Mouse (Mus musculus) liver, postnatal 0 days (tissue): ENCODE results near the gene Suclg2. TPM values are rescaled to one million over a fixed set of nuclear protein-coding genes. Genes with fewer than 3 reads are reported as not detected.

Experiments
- ATAC-seq: fragments of 200-750 bp; cut with Nextera tagmentation; 2 replicates; pipeline ENCODE4 v1.8.0; 2017; ENCODE audit warnings: mild to moderate bottlenecking, moderate library complexity
- DNase-seq: peaks from one replicate; pipeline ENCODE4 v3.0.0-alpha.2; 2016
- H3K27ac ChIP-seq: fragments of 300-500 bp; sonication (generic); 2 replicates; pipeline ENCODE4 v1.5.1; 2014; ENCODE audit warnings: antibody characterized with exemption, moderate library complexity, mild to moderate bottlenecking, low read depth
- H3K27me3 ChIP-seq: fragments of 300-500 bp; sonication (generic); 2 replicates; pipeline ENCODE4 v1.6.1; 2014; ENCODE audit warnings: low read length, control low read depth, mixed read lengths; ENCODE audit not compliant: insufficient read depth
- H3K36me3 ChIP-seq: fragments of 300-500 bp; sonication (generic); replicated peaks from 2 replicates; pipeline ENCODE4 v1.6.1; 2014; ENCODE audit warnings: mild to moderate bottlenecking, control low read depth, low read length, moderate library complexity, mixed read lengths; ENCODE audit not compliant: insufficient read depth
- H3K4me1 ChIP-seq: fragments of 300-500 bp; sonication (generic); 2 replicates; pipeline ENCODE4 v1.6.1; 2014; ENCODE audit warnings: antibody characterized with exemption, mild to moderate bottlenecking, control low read depth; ENCODE audit not compliant: insufficient read depth
- H3K4me2 ChIP-seq: fragments of 300-500 bp; sonication (generic); 2 replicates; pipeline ENCODE4 v1.6.1; 2014; ENCODE audit warnings: low read depth, mild to moderate bottlenecking, low read length, moderate library complexity, mixed read lengths
- H3K4me3 ChIP-seq: fragments of 300-500 bp; sonication (generic); 2 replicates; pipeline ENCODE4 v1.5.1; 2014; ENCODE audit warnings: low read depth, low read length
- H3K9ac ChIP-seq: fragments of 300-500 bp; sonication (generic); replicated peaks from 2 replicates; pipeline ENCODE4 v1.6.1; 2014; ENCODE audit warnings: mild to moderate bottlenecking, moderate library complexity
- H3K9me3 ChIP-seq: fragments of 300-500 bp; sonication (generic); 2 replicates; pipeline ENCODE4 v1.6.1; 2016; ENCODE audit warnings: mild to moderate bottlenecking, control low read depth, low read length, mixed read lengths
- CTCF ChIP-seq: sonication (generic); IDR thresholded peaks from 2 replicates; pipeline ENCODE4 v1.5.1; 2016; ENCODE audit warnings: antibody characterized with exemption, low read depth
- EP300 ChIP-seq: IDR thresholded peaks from 2 replicates; pipeline ENCODE4 v1.6.1; 2016; ENCODE audit warnings: antibody characterized with exemption, low read depth, mild to moderate bottlenecking
- WGBS: fragments of 180-500 bp; shearing (Covaris S2); extraction: QIAGEN DNeasy Blood & Tissue Kit; methylation state at CpG from one replicate; pipeline ENCODE4 v1.1.7; 2014; ENCODE audit not compliant: insufficient replicate concordance; 5-methylcytosine and 5-hydroxymethylcytosine counted together
- polyA plus RNA-seq: library from polyadenylated mRNA; unstranded; fragments of >200 nt; fragmentation: Nextera tagmentation; extraction: Ambion mirVana; gene quantifications from 2 replicates; pipeline ENCODE4 v1.2.1, GENCODE M21; 2015

Gene Suclg2
- polyA plus RNA-seq, result 70.9 and 73.1 TPM in 2 replicates

GRCm38 (mm10) chr6:95718031-95718968 lies at the start of gene Suclg2:
Suclg2 (minus strand) TSS chr6:95718800.
- peak within 1 kb of the TSS; percentile 95 for H3K4me3 ChIP-seq
- H3K9me3 ChIP-seq, result no peaks in the 10 kb centered on the region
- ATAC-seq (peak; percentile 88), DNase-seq (peak; percentile 92)
- no peaks in the 10 kb centered on the region for H3K36me3 ChIP-seq
- WGBS, result under 1% methylated on average over 59 of the region's 74 CpGs
- peaks cover 26% of the 10 kb centered on the region for H3K4me1 ChIP-seq
- peak within 1 kb of the TSS; percentile 96 for H3K4me2 ChIP-seq
- peak within 1 kb of the TSS; percentile 94 for H3K27ac ChIP-seq
- no peaks in the 10 kb centered on the region for H3K27me3 ChIP-seq
- TF ChIP-seq EP300 (no peak), CTCF (0 out of 2 replicates have a peak, but pooled peaks have one; percentile 0)
- H3K9ac ChIP-seq, result peak within 1 kb of the TSS; percentile 96

- Histone ChIP-seq H3K4me3 (no peak overlapping the region), H3K27me3 (no peaks in the 10 kb centered on the region), H3K36me3 (no peaks in the 10 kb centered on the region), H3K9ac (no peak overlapping the region), H3K4me2 (no peak overlapping the region), H3K9me3 (no peaks in the 10 kb centered on the region), H3K27ac (no peak overlapping the region), H3K4me1 (no peaks in the 10 kb centered on the region)
- TF ChIP-seq CTCF, result no peak
- no peak for TF ChIP-seq EP300
- ATAC-seq (no peak), DNase-seq (no peak)
- WGBS, result 63% methylated on average over 4 of the region's 4 CpGs
Observed at GRCm38 (mm10) chr6:95766566-95766965, 48.0 kb upstream of the Suclg2 start.

- 74% methylated on average over 10 of the region's 10 CpGs for WGBS
- Histone ChIP-seq H3K9me3 (no peaks in the 10 kb centered on the region), H3K4me2 (no peak overlapping the region), H3K4me3 (no peak overlapping the region), H3K27me3 (no peaks in the 10 kb centered on the region), H3K36me3 (no peaks in the 10 kb centered on the region), H3K4me1 (no peaks in the 10 kb centered on the region), H3K27ac (no peak overlapping the region), H3K9ac (no peak overlapping the region)
- ATAC-seq (no peak), DNase-seq (no peak)
- TF ChIP-seq CTCF, result no peak
- no peak for TF ChIP-seq EP300
Observed at GRCm38 (mm10) chr6:95759558-95760172, 41.1 kb upstream of the Suclg2 start.

- H3K4me1 ChIP-seq, result no peaks in the 10 kb centered on the region
- H3K9ac ChIP-seq, result no peak overlapping the region
- TF ChIP-seq EP300 (no peak), CTCF (no peak)
- H3K9me3 ChIP-seq, result no peaks in the 10 kb centered on the region
- H3K27ac ChIP-seq, result no peak overlapping the region
- H3K4me2 ChIP-seq, result no peak overlapping the region
- no peaks in the 10 kb centered on the region for H3K27me3 ChIP-seq
- no peak; the same call in 1 of the 2 replicates for ATAC-seq
- H3K4me3 ChIP-seq, result no peak overlapping the region
- H3K36me3 ChIP-seq, result no peaks in the 10 kb centered on the region
- 71% methylated on average over 4 of the region's 4 CpGs for WGBS
- DNase-seq, result peak; percentile 24
Observed at GRCm38 (mm10) chr6:95742378-95742777, 23.8 kb upstream of the Suclg2 start.

- DNase-seq, result no peak
- WGBS, result 66% methylated on average over 11 of the region's 11 CpGs
Observed at GRCm38 (mm10) chr6:95731570-95732367, 13.2 kb upstream of the Suclg2 start.

GRCm38 (mm10) chr6:95729399-95729798 lies 10.8 kb upstream of the Suclg2 start:
- Histone ChIP-seq H3K9me3 (no peaks in the 10 kb centered on the region), H3K4me2 (no peak overlapping the region), H3K9ac (no peak overlapping the region), H3K4me3 (no peak overlapping the region), H3K4me1 (no peaks in the 10 kb centered on the region), H3K36me3 (no peaks in the 10 kb centered on the region), H3K27me3 (no peaks in the 10 kb centered on the region), H3K27ac (no peak overlapping the region)
- DNase-seq (no peak), ATAC-seq (no peak)
- WGBS, result 49% methylated on average over 5 of the region's 5 CpGs
- TF ChIP-seq CTCF, result no peak
- no peak for TF ChIP-seq EP300

More at GRCm38 (mm10) chr6:95731570-95732367, 13.2 kb upstream of the Suclg2 start:
- Histone ChIP-seq H3K27me3 (no peaks in the 10 kb centered on the region), H3K4me3 (no peak overlapping the region), H3K9me3 (no peaks in the 10 kb centered on the region), H3K27ac (no peak overlapping the region), H3K9ac (no peak overlapping the region), H3K4me1 (no peaks in the 10 kb centered on the region), H3K36me3 (no peaks in the 10 kb centered on the region), H3K4me2 (no peak overlapping the region)
- no peak for TF ChIP-seq CTCF
- ATAC-seq, result no peak
